Mouse (Mus musculus) kidney, adult 2 months (tissue): ENCODE data around the gene Poll. TPM values are rescaled to one million over a fixed set of nuclear protein-coding genes. Genes with fewer than 3 reads are reported as not detected.

Source experiments
- DNase-seq: peaks from one replicate; pipeline ENCODE4 v3.0.0; 2021
- H3K27ac ChIP-seq: fragments of 200-500 bp; 2 replicates; pipeline ENCODE4 v1.5.1; 2012; ENCODE audit warnings: low read depth, low read length, control low read depth, inconsistent platforms; ENCODE audit not compliant: insufficient read depth
- H3K27me3 ChIP-seq: fragments of 200-500 bp; replicated peaks from 2 replicates; pipeline ENCODE4 v1.6.1; 2012; ENCODE audit warnings: mild to moderate bottlenecking, moderate library complexity, low read length, inconsistent platforms; ENCODE audit not compliant: control insufficient read depth, insufficient read depth
- H3K36me3 ChIP-seq: fragments of 200-500 bp; 2 replicates; pipeline ENCODE4 v1.6.1; 2012; ENCODE audit warnings: mild to moderate bottlenecking, moderate library complexity, low read length, inconsistent platforms; ENCODE audit not compliant: control insufficient read depth, insufficient read depth
- H3K4me1 ChIP-seq: fragments of 200-500 bp; 2 replicates; pipeline ENCODE4 v1.6.1; 2011; ENCODE audit warnings: low read length; ENCODE audit not compliant: control insufficient read depth, insufficient read depth
- H3K4me3 ChIP-seq: fragments of 200-500 bp; 2 replicates; pipeline ENCODE4 v1.5.1; 2011; ENCODE audit warnings: mild to moderate bottlenecking, low read depth, low read length, control low read depth; ENCODE audit not compliant: insufficient read depth
- CTCF ChIP-seq: fragments of 200-500 bp; conservative IDR thresholded peaks from 2 replicates; pipeline ENCODE4 v1.5.1; 2011; ENCODE audit warnings: low read depth, mild to moderate bottlenecking, control low read depth, low read length, moderate library complexity, mixed read lengths; ENCODE audit not compliant: insufficient read depth, insufficient read length
- POLR2A ChIP-seq: fragments of 200-500 bp; IDR thresholded peaks from one replicate; pipeline ENCODE4 v1.6.1; 2011; ENCODE audit warnings: low read depth, low read length, control low read depth
- WGBS: fragments of 180-500 bp; shearing (Covaris S2); methylation state at CpG from one replicate; pipeline ENCODE4 v1.1.7; 2018; 5-methylcytosine and 5-hydroxymethylcytosine counted together
- polyA plus RNA-seq: library from polyadenylated mRNA; depleted of rRNA; stranded (reverse); fragments of >200 nt; gene quantifications from 2 replicates; pipeline ENCODE4 v1.2.3, GENCODE M21; 2012; rRNA removed

The Poll gene
- polyA plus RNA-seq, 1 experiment, result 12.6 TPM

DNA sequence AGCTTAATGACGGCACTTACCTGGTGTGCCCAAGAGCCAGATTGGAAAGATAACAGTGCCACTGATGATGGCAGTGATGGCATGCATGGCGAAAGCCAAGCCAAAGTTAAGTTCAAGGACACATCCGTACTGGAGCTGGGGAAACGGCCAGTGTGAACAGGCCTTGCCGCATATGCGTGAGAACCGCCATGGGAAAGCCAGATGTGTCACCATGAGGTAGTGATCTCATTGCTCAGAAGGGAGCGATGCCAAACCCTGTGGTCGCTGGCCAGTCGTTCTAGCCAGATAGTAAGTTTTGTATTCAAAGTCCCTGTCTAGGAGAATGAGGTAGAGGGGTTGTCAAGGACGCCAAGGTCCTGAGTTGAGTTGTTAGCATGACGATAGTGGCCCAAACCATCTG lies 44.1 kb downstream of the Poll start:
- Histone ChIP-seq H3K27me3 (no peaks in the 10 kb centered on the region), H3K4me1 (no peaks in the 10 kb centered on the region), H3K36me3 (no peaks in the 10 kb centered on the region; the same call in 1 of the 2 replicates), H3K4me3 (no peak overlapping the region), H3K27ac (no peak overlapping the region)
- WGBS, result 91% methylated on average over 12 of the region's 12 CpGs
- no peak for DNase-seq
- TF ChIP-seq CTCF (no peak), POLR2A (no peak)

DNA sequence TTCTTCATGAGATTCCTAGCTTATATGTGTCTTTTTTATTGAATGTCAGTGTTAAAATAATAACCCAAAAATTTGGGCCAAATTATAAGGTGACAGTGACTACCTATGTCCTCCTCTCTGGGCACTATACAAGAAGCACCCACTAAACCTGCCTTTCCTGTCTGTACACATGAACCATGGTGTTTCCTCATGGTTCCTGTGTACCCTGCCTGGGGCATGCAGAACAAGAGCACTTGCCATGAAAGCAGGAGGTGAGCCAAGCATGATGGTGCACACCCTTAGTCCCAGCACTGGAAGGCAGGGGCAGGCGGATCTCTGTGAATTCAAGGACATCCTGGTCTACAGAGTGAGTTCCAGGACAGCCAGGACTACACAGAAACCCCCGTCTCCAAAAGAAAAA lies 45.0 kb downstream of the Poll start:
- TF ChIP-seq CTCF (no peak), POLR2A (no peak)
- no peaks in the 10 kb centered on the region; the same call in 1 of the 2 replicates for H3K36me3 ChIP-seq
- no peak overlapping the region for H3K4me3 ChIP-seq
- 91% methylated on average over 2 of the region's 2 CpGs for WGBS
- no peaks in the 10 kb centered on the region for H3K27me3 ChIP-seq
- no peaks in the 10 kb centered on the region for H3K4me1 ChIP-seq
- no peak for DNase-seq
- H3K27ac ChIP-seq, result no peak overlapping the region

DNA sequence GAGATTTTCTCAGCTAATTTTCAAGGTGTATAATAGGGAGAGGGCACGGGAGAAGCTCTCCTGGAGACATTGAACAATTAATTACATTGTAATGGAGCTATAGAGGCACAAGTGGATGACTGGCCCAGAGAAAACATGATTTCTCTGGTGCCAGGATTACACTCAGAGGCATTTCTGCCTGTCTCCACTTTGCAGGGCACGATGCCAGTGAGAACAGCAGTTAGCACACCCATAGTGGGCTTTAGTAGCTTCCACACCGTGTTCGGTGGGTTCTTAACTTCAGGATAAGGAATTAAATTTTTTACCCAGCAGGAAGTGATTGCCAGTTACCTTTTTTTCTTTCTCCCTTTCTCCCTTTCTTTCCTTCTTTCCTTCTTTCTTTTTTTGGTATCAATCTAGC lies 48.9 kb downstream of the Poll start:
- Histone ChIP-seq H3K27ac (no peak overlapping the region), H3K27me3 (no peaks in the 10 kb centered on the region), H3K36me3 (no peaks in the 10 kb centered on the region; the same call in 1 of the 2 replicates), H3K4me1 (no peaks in the 10 kb centered on the region), H3K4me3 (no peak overlapping the region)
- 85% methylated on average over 4 of the region's 4 CpGs for WGBS
- TF ChIP-seq CTCF, result no peak
- no peak for TF ChIP-seq POLR2A
- DNase-seq, result no peak

DNA sequence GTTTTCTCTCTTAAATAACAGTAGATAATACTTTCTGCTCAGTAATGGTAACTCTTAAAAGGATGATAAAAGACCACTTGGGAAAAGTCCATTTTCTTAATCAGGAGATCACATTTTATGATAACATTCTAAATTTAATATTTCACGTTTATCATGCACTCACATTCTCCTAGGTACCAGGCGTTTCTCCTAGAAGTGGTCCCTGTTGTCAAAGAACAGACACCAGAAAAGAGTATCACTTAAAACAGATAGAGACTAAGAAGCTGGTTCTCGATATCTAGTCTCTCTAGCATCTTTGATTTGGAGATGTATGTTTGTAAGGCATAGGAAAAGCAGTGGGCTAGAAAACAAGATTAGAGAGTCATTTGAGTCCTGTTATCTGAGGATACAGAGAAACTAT lies 49.7 kb downstream of the Poll start:
- TF ChIP-seq POLR2A (no peak), CTCF (no peak)
- Histone ChIP-seq H3K4me1 (no peaks in the 10 kb centered on the region), H3K4me3 (no peak overlapping the region), H3K27ac (no peak overlapping the region), H3K36me3 (no peaks in the 10 kb centered on the region; the same call in 1 of the 2 replicates), H3K27me3 (no peaks in the 10 kb centered on the region)
- 83% methylated on average over 3 of the region's 3 CpGs for WGBS
- DNase-seq, result no peak

DNA sequence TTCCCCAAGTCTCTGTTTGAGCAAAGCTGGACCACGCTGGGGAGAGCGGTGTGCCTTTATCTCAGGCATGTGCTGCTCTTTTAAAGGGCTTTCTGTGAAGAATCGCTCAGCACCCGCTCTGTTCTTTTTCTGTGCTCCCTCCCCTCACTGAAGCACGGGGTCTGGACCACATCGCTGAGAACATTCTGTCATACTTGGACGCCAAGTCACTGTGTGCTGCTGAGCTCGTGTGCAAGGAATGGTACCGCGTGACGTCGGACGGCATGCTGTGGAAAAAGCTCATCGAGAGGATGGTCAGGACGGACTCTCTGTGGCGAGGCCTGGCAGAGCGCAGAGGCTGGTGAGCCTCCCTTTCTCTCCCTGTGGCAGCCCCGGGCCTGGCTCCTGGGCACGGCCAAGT lies 52.8 kb downstream of the Poll start:
- Histone ChIP-seq H3K4me3 (no peak overlapping the region), H3K4me1 (no peaks in the 10 kb centered on the region), H3K36me3 (no peaks in the 10 kb centered on the region; the same call in 1 of the 2 replicates), H3K27ac (no peak overlapping the region), H3K27me3 (no peaks in the 10 kb centered on the region)
- DNase-seq, result no peak
- TF ChIP-seq CTCF (no peak), POLR2A (no peak)
- WGBS, result 88% methylated on average over 19 of the region's 19 CpGs

DNA sequence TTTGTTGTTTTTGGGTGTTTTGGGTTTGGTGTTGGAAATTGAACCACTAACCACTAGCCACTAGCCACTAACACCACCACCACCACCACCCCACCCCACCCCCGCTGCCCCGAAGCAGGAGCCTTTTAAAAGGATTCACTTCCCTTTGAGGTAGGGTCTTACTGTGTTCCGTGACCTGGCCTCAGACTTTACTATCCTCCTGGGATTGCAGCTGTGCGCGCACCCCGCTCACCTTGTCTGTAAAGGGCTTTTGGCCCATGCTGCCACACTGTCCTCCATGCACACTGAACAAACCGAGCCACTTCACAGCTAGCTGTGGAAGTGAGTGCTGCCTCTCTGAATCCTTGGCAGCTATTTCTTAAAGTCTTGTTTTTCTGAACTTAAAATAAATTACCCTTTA lies 54.9 kb downstream of the Poll start:
- Histone ChIP-seq H3K36me3 (no peaks in the 10 kb centered on the region; the same call in 1 of the 2 replicates), H3K4me3 (no peak overlapping the region), H3K27me3 (no peaks in the 10 kb centered on the region), H3K4me1 (no peaks in the 10 kb centered on the region), H3K27ac (no peak overlapping the region)
- DNase-seq, result no peak
- WGBS, result 92% methylated on average over 7 of the region's 7 CpGs
- TF ChIP-seq POLR2A (no peak), CTCF (no peak)

Other genes with a start within 250 kb of the Poll start
- gene Btrc, start 196.8 kb downstream of the Poll start, polyA plus RNA-seq, result 18.3 and 23.4 TPM in 2 replicates
- gene Gm17018, start 84 bp upstream of the Poll start, polyA plus RNA-seq, result 10.9 and 16.3 TPM in 2 replicates
- gene Fbxw4, start 99.8 kb upstream of the Poll start, polyA plus RNA-seq, result 43.0 and 56.4 TPM in 2 replicates
- not detected in 2 replicates for gene Fgf8, start 182.4 kb upstream of the Poll start, polyA plus RNA-seq
- gene Npm3, start 189.1 kb upstream of the Poll start, polyA plus RNA-seq, result 36.9 and 42.3 TPM in 2 replicates
- 22.6 and 27.3 TPM in 2 replicates for gene Mgea5, start 223.3 kb upstream of the Poll start, polyA plus RNA-seq